Mouse (Mus musculus) colon, adult 2 months (tissue): Measurements from ENCODE around the gene Snn. TPM values are rescaled to one million over a fixed set of nuclear protein-coding genes. Genes with fewer than 3 reads are reported as not detected.

Experiments used
- polyA plus RNA-seq: library from polyadenylated mRNA; depleted of rRNA; stranded (reverse); fragments of >200 nt; gene quantifications from 2 replicates; pipeline ENCODE4 v1.2.3, GENCODE M21; 2012; rRNA removed

The Snn gene
- polyA plus RNA-seq = 6.1 and 6.3 TPM in 2 replicates

GRCm38 (mm10) chr16:11060645-11061044 lies at the start of gene Snn:
Gene Snn, plus strand, starts transcription at chr16:11060945.

GRCm38 (mm10) chr16:11066029-11066832 lies 5.5 kb downstream of the Snn start, which contains the start of gene Litaf:
Gene Litaf, minus strand, starts transcription at chr16:11066157.

Other genes starting within 250 kb of the Snn start
- not detected in 2 replicates for gene Gm11172, start 248.0 kb upstream of the Snn start, polyA plus RNA-seq
- 4.7 and 5.2 TPM in 2 replicates for gene Rmi2, start 225.9 kb upstream of the Snn start, polyA plus RNA-seq
- gene Litaf, start 5.2 kb downstream of the Snn start, polyA plus RNA-seq = 508 and 580 TPM in 2 replicates
- 42.7 and 45.9 TPM in 2 replicates for gene Txndc11, start 73.7 kb downstream of the Snn start, polyA plus RNA-seq
- gene Zc3h7a, start 115.4 kb downstream of the Snn start, polyA plus RNA-seq = 34.4 and 36.0 TPM in 2 replicates
- 2.0 and 3.2 TPM in 2 replicates for gene Rsl1d1, start 142.4 kb downstream of the Snn start, polyA plus RNA-seq
- 31.9 and 33.6 TPM in 2 replicates for gene Gspt1, start 193.4 kb downstream of the Snn start, polyA plus RNA-seq